Mouse (Mus musculus) forebrain, postnatal 0 days (tissue): ENCODE results near the gene Kat5. TPM values are rescaled to one million over a fixed set of nuclear protein-coding genes. Genes with fewer than 3 reads are reported as not detected.

ENCODE experiments used
- ATAC-seq: fragments of 200-750 bp; cut with Nextera tagmentation; 2 replicates; pipeline ENCODE4 v1.8.0; 2017; ENCODE audit warnings: mild to moderate bottlenecking, moderate library complexity
- DNase-seq: peaks from one replicate; pipeline ENCODE4 v3.0.0-alpha.2; 2015
- H3K27ac ChIP-seq: fragments of 300-500 bp; sonication (generic); 2 replicates; pipeline ENCODE4 v1.5.1; 2014; ENCODE audit warnings: low read depth, mild to moderate bottlenecking, antibody characterized with exemption, low read length, moderate library complexity, mixed read lengths
- H3K27me3 ChIP-seq: fragments of 300-500 bp; sonication (generic); 2 replicates; pipeline ENCODE4 v1.6.1; 2014; ENCODE audit warnings: mild to moderate bottlenecking, low read length, mixed read lengths; ENCODE audit not compliant: insufficient read depth
- H3K36me3 ChIP-seq: fragments of 300-500 bp; sonication (generic); 2 replicates; pipeline ENCODE4 v1.6.1; 2014; ENCODE audit warnings: mild to moderate bottlenecking, moderate library complexity; ENCODE audit not compliant: insufficient read depth
- H3K4me1 ChIP-seq: fragments of 300-500 bp; sonication (generic); 2 replicates; pipeline ENCODE4 v1.6.1; 2014; ENCODE audit warnings: antibody characterized with exemption; ENCODE audit not compliant: insufficient read depth
- H3K4me2 ChIP-seq: fragments of 300-500 bp; sonication (generic); 2 replicates; pipeline ENCODE4 v1.6.1; 2014; ENCODE audit warnings: low read depth, mild to moderate bottlenecking, moderate library complexity
- H3K4me3 ChIP-seq: fragments of 300-500 bp; sonication (generic); 2 replicates; pipeline ENCODE4 v1.5.1; 2014; ENCODE audit warnings: low read depth, low read length, mixed read lengths
- H3K9ac ChIP-seq: fragments of 300-500 bp; sonication (generic); 2 replicates; pipeline ENCODE4 v1.6.1; 2014; ENCODE audit warnings: mild to moderate bottlenecking
- H3K9me3 ChIP-seq: fragments of 300-500 bp; sonication (generic); 2 replicates; pipeline ENCODE4 v1.6.1; 2016; ENCODE audit warnings: low read length
- CTCF ChIP-seq: sonication (generic); IDR thresholded peaks from 2 replicates; pipeline ENCODE4 v1.5.1; 2016; ENCODE audit warnings: antibody characterized with exemption, control low read depth, low read depth
- WGBS: fragments of 180-500 bp; shearing (Covaris S2); extraction: QIAGEN DNeasy Blood & Tissue Kit; methylation state at CpG from one replicate; pipeline ENCODE4 v1.1.7; 2014; 5-methylcytosine and 5-hydroxymethylcytosine counted together
- polyA plus RNA-seq: library from polyadenylated mRNA; unstranded; fragments of >200 nt; fragmentation: Nextera tagmentation; extraction: Ambion mirVana; gene quantifications from 2 replicates; pipeline ENCODE4 v1.2.1, GENCODE M21; 2015
- total RNA-seq: library from RNA; depleted of rRNA; stranded (reverse); fragments of >200 nt; gene quantifications from 2 replicates; pipeline ENCODE4 v1.2.3, GENCODE M21; 2014

Gene Kat5
- total and polyA plus RNA-seq, 2 experiments from 2014 or later = 72.6 to 131 TPM

GRCm38 (mm10) chr19:5638416-5639005 lies 28.5 kb upstream of the Kat5 start:
- no peaks in the 10 kb centered on the region for H3K9me3 ChIP-seq
- WGBS = 91% methylated on average over 18 of the region's 18 CpGs
- H3K4me2 ChIP-seq = peak overlapping the region; percentile 93
- H3K9ac ChIP-seq = peak overlapping the region; percentile 91
- peaks cover 45% of the 10 kb centered on the region for H3K36me3 ChIP-seq
- DNase-seq = no peak
- ATAC-seq = no peak
- no peak for TF ChIP-seq CTCF
- H3K4me3 ChIP-seq = peak overlapping the region; percentile 90
- H3K4me1 ChIP-seq = peaks cover 13% of the 10 kb centered on the region
- H3K27ac ChIP-seq = no peak overlapping the region
- H3K27me3 ChIP-seq = no peaks in the 10 kb centered on the region

GRCm38 (mm10) chr19:5637069-5638047 lies 27.3 kb upstream of the Kat5 start, which contains the start of gene Rela:
Rela (plus strand) TSS chr19:5637483.
- H3K4me3 ChIP-seq = peak within 1 kb of the TSS; percentile 90
- H3K27me3 ChIP-seq = no peaks in the 10 kb centered on the region
- TF ChIP-seq CTCF = no peak
- peak within 1 kb of the TSS; percentile 91 for H3K9ac ChIP-seq
- 4% methylated on average over 99 of the region's 109 CpGs for WGBS
- peaks cover 34% of the 10 kb centered on the region for H3K36me3 ChIP-seq
- DNase-seq = peak; percentile 90
- no peaks in the 10 kb centered on the region for H3K9me3 ChIP-seq
- H3K4me2 ChIP-seq = peak within 1 kb of the TSS; percentile 93
- peaks cover 13% of the 10 kb centered on the region for H3K4me1 ChIP-seq
- peak within 1 kb of the TSS; percentile 92 for H3K27ac ChIP-seq
- peak; percentile 89 for ATAC-seq

- peak overlapping the region; percentile 91 for H3K9ac ChIP-seq
- DNase-seq (no peak), ATAC-seq (0 out of 2 replicates have a peak, but pooled peaks have one; percentile 1)
- H3K9me3 ChIP-seq = no peaks in the 10 kb centered on the region
- H3K4me2 ChIP-seq = peak overlapping the region; percentile 93
- no peak for TF ChIP-seq CTCF
- peak overlapping the region; percentile 92 for H3K27ac ChIP-seq
- WGBS = 34% methylated on average over 12 of the region's 12 CpGs
- H3K4me1 ChIP-seq = peaks cover 13% of the 10 kb centered on the region
- no peaks in the 10 kb centered on the region for H3K27me3 ChIP-seq
- H3K36me3 ChIP-seq = peaks cover 27% of the 10 kb centered on the region
- H3K4me3 ChIP-seq = peak overlapping the region; percentile 90
Measured at GRCm38 (mm10) chr19:5636571-5637041, 26.6 kb upstream of the Kat5 start.

- Histone ChIP-seq H3K9me3 (no peaks in the 10 kb centered on the region), H3K9ac (0 out of 2 replicates have a peak overlapping the region, but pooled peaks have one; percentile 91), H3K27me3 (no peaks in the 10 kb centered on the region), H3K4me2 (peak overlapping the region; percentile 93), H3K27ac (no peak overlapping the region), H3K36me3 (peaks cover 22% of the 10 kb centered on the region), H3K4me1 (peaks cover 13% of the 10 kb centered on the region), H3K4me3 (no peak overlapping the region)
- TF ChIP-seq CTCF = no peak
- 78% methylated on average over 7 of the region's 7 CpGs for WGBS
- ATAC-seq = no peak
- DNase-seq = no peak
Measured at GRCm38 (mm10) chr19:5636036-5636570, 26.1 kb upstream of the Kat5 start.

GRCm38 (mm10) chr19:5632120-5632519 lies 22.1 kb upstream of the Kat5 start:
- no peaks in the 10 kb centered on the region for H3K27me3 ChIP-seq
- DNase-seq (no peak), ATAC-seq (no peak)
- H3K9me3 ChIP-seq = no peaks in the 10 kb centered on the region
- peaks cover 7% of the 10 kb centered on the region for H3K4me1 ChIP-seq
- H3K36me3 ChIP-seq = no peaks in the 10 kb centered on the region
- no peak overlapping the region for H3K27ac ChIP-seq
- 79% methylated on average over 9 of the region's 9 CpGs for WGBS
- no peak overlapping the region for H3K4me3 ChIP-seq
- H3K4me2 ChIP-seq = no peak overlapping the region
- TF ChIP-seq CTCF = no peak
- H3K9ac ChIP-seq = no peak overlapping the region

- TF ChIP-seq CTCF = no peak
Measured at GRCm38 (mm10) chr19:5629907-5630306, 19.9 kb upstream of the Kat5 start.

More at GRCm38 (mm10) chr19:5629907-5630306, 19.9 kb upstream of the Kat5 start:
- Histone ChIP-seq H3K27me3 (no peaks in the 10 kb centered on the region), H3K4me2 (no peak overlapping the region), H3K27ac (no peak overlapping the region), H3K36me3 (no peaks in the 10 kb centered on the region), H3K9ac (no peak overlapping the region), H3K4me1 (no peaks in the 10 kb centered on the region), H3K9me3 (no peaks in the 10 kb centered on the region), H3K4me3 (no peak overlapping the region)
- DNase-seq (no peak), ATAC-seq (no peak)
